Comparison of ENCODE assay signal across 25 mouse cellular contexts in genomic region chr12:9275697-9276096, GRCm38 (mm10).
A peak's percentile ranks its signal among the peaks of the same experiment; 100 is the strongest.
DNase-seq lines count a peak whose midpoint lies in the region; ATAC-seq and TF ChIP-seq lines count a peak whose summit lies in the region.
"Had no signal": no experiment of that assay in that cellular context is flagged by ENCODE, and none has a peak within 500 bp of the region (broad histone marks: within the 10 kb centered on the region; RNA-seq: fewer than 3 reads in every experiment).

No protein-coding gene starts in this region.

- no peaks in the 10 kb centered on the region; the same call in 1 of the 2 replicates for H3K9me3 ChIP-seq in kidney, postnatal 0 days (replicated peaks; ENCODE audit: low read length)
- H3K9me3 ChIP-seq in limb, embryonic 10.5 days (replicated peaks) = no peaks in the 10 kb centered on the region
- no peaks in the 10 kb centered on the region for H3K9me3 ChIP-seq in hindbrain, embryonic 16.5 days (ENCODE audit: control insufficient read depth, low read length)
- H3K9me3 ChIP-seq: embryonic facial prominence, embryonic 15.5 days; forebrain, embryonic 10.5 days; heart, embryonic 10.5 days; hindbrain, embryonic 10.5 days had no signal

- H3K4me1 ChIP-seq in kidney, postnatal 0 days (replicated peaks; ENCODE audit: insufficient read depth, low read length) = no peaks in the 10 kb centered on the region
- H3K4me1 ChIP-seq in limb, embryonic 10.5 days = peaks cover 22% of the 10 kb centered on the region
- no peaks in the 10 kb centered on the region for H3K4me1 ChIP-seq in hindbrain, embryonic 16.5 days (ENCODE audit: control insufficient read depth, insufficient read depth, low read depth, low read length)

- DNase-seq in heart, adult 11 months = peak; percentile 69
- no peak for DNase-seq in heart, postnatal 14 days
- DNase-seq in kidney, postnatal 0 days (ENCODE audit: low spot score) = peak; percentile 56
- DNase-seq in kidney, adult 18-20 months = no peak
- peak; percentile 19 for DNase-seq in embryo, embryonic 10.5 days (ENCODE audit: low spot score)
- DNase-seq in limb, embryonic 10.5 days (ENCODE audit: low spot score) = peak; percentile 61
- DNase-seq: adrenal gland, adult 8-10 months; cerebellum, adult 11 months; cerebellum, adult 8-10 months; cerebellum, postnatal 14 days; gastrocnemius, adult 2 months; gastrocnemius, postnatal 25 days; heart, adult 18-20 months; heart, postnatal 10 days had no signal

- peak; percentile 77 for ATAC-seq in kidney, postnatal 0 days (replicated peaks; ENCODE audit: low FRiP score, low read depth)
- no peak for ATAC-seq in hindbrain, embryonic 16.5 days
- ATAC-seq: activated CD4-positive, CD25-positive, alpha-beta regulatory T cell, adult 4 months; forebrain, embryonic 14.5 days; Patski had no signal

- WGBS in kidney, postnatal 0 days = 20% methylated on average over 7 of the region's 7 CpGs
- WGBS in limb, embryonic 10.5 days = 53% methylated on average over 7 of the region's 7 CpGs
- WGBS in hindbrain, embryonic 16.5 days = 94% methylated on average over 7 of the region's 7 CpGs

- H3K27me3 ChIP-seq in kidney, postnatal 0 days (ENCODE audit: insufficient read depth, low read length) = no peaks in the 10 kb centered on the region
- no peaks in the 10 kb centered on the region; the same call in 1 of the 2 replicates for H3K27me3 ChIP-seq in limb, embryonic 10.5 days (ENCODE audit: low read depth, poor library complexity, severe bottlenecking)
- H3K27me3 ChIP-seq in hindbrain, embryonic 16.5 days (replicated peaks; ENCODE audit: control insufficient read depth, insufficient read depth, low read length) = no peaks in the 10 kb centered on the region
- H3K27me3 ChIP-seq: CH12.LX; embryonic facial prominence, embryonic 15.5 days; Patski had no signal

- H3K9ac ChIP-seq in kidney, postnatal 0 days (ENCODE audit: low read depth, low read length) = no peak overlapping the region
- no peak overlapping the region for H3K9ac ChIP-seq in hindbrain, embryonic 16.5 days (ENCODE audit: low read depth, low read length)
- H3K9ac ChIP-seq: embryonic facial prominence, embryonic 15.5 days; hindbrain, embryonic 14.5 days had no signal

- intact Hi-C loops in heart, postnatal 14 days (cut with DNase I) = no loop called here

- no peak overlapping the region for H3K4me3 ChIP-seq in kidney, postnatal 0 days (replicated peaks; ENCODE audit: low read depth, low read length)
- H3K4me3 ChIP-seq in limb, embryonic 10.5 days = no peak overlapping the region
- H3K4me3 ChIP-seq in hindbrain, embryonic 16.5 days (ENCODE audit: low read length) = no peak overlapping the region
- H3K4me3 ChIP-seq: embryonic facial prominence, embryonic 15.5 days; erythroblast, embryonic 14.5 days; forebrain, embryonic 10.5 days; gastrocnemius, adult 2 months; heart, embryonic 10.5 days; hindbrain, embryonic 10.5 days had no signal

- no peak overlapping the region for H3K4me2 ChIP-seq in kidney, postnatal 0 days (ENCODE audit: low read length)
- no peak overlapping the region for H3K4me2 ChIP-seq in hindbrain, embryonic 16.5 days (ENCODE audit: low read length)
- H3K4me2 ChIP-seq: embryonic facial prominence, embryonic 15.5 days; hindbrain, embryonic 14.5 days had no signal

- H3K27ac ChIP-seq in kidney, postnatal 0 days = no peak overlapping the region
- H3K27ac ChIP-seq in limb, embryonic 10.5 days = no peak overlapping the region
- no peak overlapping the region for H3K27ac ChIP-seq in hindbrain, embryonic 16.5 days (ENCODE audit: low read depth, low read length)
- H3K27ac ChIP-seq: embryonic facial prominence, embryonic 15.5 days; forebrain, embryonic 10.5 days; gastrocnemius, adult 2 months; heart, embryonic 10.5 days; hindbrain, embryonic 10.5 days; hindbrain, embryonic 14.5 days had no signal

- no peak for TF ChIP-seq CTCF in kidney, postnatal 0 days (IDR thresholded peaks at IDR 0.05; ENCODE audit: low read depth)

- H3K36me3 ChIP-seq in kidney, postnatal 0 days (ENCODE audit: insufficient read depth, low read length) = no peaks in the 10 kb centered on the region
- no peaks in the 10 kb centered on the region for H3K36me3 ChIP-seq in limb, embryonic 10.5 days
- H3K36me3 ChIP-seq in hindbrain, embryonic 16.5 days (ENCODE audit: control insufficient read depth, insufficient read depth, low read length) = no peaks in the 10 kb centered on the region
- H3K36me3 ChIP-seq: embryonic facial prominence, embryonic 15.5 days; forebrain, embryonic 10.5 days; heart, embryonic 10.5 days; hindbrain, embryonic 10.5 days had no signal

Comparison
In these comparisons a context has a peak if more than half of its experiments do, and no peak if none do; other contexts are left out.
1. DNase-seq: peak in heart, adult 11 months (single experiment), kidney, postnatal 0 days (single experiment), embryo, embryonic 10.5 days (single experiment) and limb, embryonic 10.5 days (single experiment); none in heart, postnatal 14 days (0 of 2) and kidney, adult 18-20 months (single experiment).